Mouse (Mus musculus) layer of hippocampus, postnatal 10 days (tissue): ENCODE data around the gene Psg20. TPM values are rescaled to one million over a fixed set of nuclear protein-coding genes. Genes with fewer than 3 reads are reported as not detected.
"Not testable (repeated sequence)": the region's sequence is repeated elsewhere in the genome, so short reads cannot be mapped to it uniquely, and the experiment has no call there.

Experiments
- DNase-seq, 2 experiments: peaks; one replicate each; pipeline ENCODE4 v3.0.0; 2021; ENCODE audit warnings: low spot score in 2 of 2
- long read RNA-seq: library from polyadenylated mRNA; stranded (forward); transcript quantifications from one replicate; pipeline ENCODE4 v2.0.0, GENCODE M21; 2023
- total RNA-seq, 2 experiments: library from RNA; stranded (reverse); gene quantifications; 2 replicates each; pipeline ENCODE4 v1.2.3; 2021

Gene Psg20
- not detected for total RNA-seq
- long read RNA-seq: 0 reads

DNA sequence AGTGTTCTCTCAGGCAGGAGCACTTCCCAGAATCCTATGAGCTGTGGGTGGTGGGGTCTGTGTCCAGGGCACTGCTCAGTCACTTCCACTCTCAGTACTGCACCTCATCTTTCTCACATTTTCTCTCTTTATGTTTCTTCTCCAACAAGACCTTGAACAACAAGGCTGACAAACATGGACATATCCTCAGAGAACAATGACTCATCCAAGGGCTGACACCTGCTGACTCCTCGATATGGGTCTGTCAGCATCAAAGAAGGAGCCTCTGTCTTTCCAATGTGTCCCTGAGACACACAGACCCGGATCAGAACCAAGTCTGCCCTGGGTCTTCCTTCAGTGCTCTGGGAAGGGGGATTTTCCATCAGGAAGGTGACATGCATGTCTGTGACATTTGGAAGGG lies at the start of gene Psg20:
Gene Psg20, minus strand, starts transcription at position 101 of the 400 bp plus-strand sequence.
- no peak for DNase-seq

GRCm38 (mm10) chr7:18734451-18734850 lies 48.5 kb upstream of the Psg20 start:
- DNase-seq: no peak

DNA sequence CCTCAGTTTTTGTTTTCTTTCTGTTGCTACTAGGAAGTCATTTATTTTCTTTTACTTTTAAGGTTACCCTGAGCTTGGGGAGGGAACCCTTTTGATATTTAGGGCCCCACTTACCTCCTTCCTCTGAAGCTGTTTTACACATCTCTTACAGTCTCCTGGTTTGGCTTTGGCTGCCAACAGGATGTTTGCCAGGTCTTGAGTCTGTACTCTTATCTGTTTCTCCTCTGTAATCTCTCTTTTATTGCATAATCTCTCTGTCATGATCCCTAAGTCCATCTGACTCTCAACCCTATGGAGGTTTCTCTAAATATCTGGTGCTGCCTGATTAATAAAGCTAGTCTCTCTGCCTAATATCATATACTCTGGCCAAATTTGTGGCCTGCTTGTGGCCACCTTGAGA lies 47.1 kb upstream of the Psg20 start:
- no peak for DNase-seq

DNA sequence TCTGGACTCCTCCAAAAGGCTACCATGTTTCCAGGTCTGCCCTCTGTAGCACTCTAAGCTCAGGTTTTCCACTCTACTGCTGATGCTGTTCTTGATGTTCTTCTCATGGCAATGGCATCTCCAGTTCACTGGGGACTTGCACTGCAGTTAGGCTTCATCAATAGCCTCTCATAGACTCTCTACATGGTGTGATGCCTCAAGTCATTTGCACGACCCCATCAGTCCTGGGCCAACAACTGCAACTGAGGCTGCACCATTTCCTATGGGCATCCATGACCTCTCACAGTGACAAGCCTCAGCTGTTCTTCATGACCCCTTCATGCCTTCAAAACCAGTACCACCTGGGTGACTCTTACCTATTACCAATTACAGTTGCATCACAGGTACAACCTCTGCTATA lies 42.4 kb upstream of the Psg20 start:
- no peak for DNase-seq

GRCm38 (mm10) chr7:18725931-18726330 lies 39.9 kb upstream of the Psg20 start:
- DNase-seq: not testable (repeated sequence)

GRCm38 (mm10) chr7:18724001-18724400 lies 38.0 kb upstream of the Psg20 start:
- no peak for DNase-seq

DNA sequence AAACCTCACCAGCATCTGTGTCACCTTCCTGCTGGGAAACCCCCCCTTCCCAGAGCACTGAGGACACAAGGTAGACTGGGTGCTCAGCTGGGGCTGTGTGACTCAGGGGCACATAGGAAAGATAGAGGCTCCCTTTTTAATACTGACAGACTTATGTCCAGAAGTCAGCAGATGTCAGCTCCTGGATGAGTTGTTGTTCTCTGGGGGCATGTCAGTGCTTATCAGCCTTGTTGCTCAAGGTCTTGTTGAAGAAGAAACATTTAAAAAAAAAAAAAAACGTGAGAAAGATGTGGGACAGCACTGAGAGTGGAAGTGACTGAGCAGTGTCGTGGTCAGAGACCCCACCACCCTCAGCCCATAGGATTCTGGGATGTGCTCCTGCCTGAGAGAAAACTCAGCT lies 31.8 kb upstream of the Psg20 start, which contains the start of gene Psg22:
Gene Psg22, plus strand, starts transcription at position 301 of the 400 bp plus-strand sequence.
- DNase-seq: no peak

DNA sequence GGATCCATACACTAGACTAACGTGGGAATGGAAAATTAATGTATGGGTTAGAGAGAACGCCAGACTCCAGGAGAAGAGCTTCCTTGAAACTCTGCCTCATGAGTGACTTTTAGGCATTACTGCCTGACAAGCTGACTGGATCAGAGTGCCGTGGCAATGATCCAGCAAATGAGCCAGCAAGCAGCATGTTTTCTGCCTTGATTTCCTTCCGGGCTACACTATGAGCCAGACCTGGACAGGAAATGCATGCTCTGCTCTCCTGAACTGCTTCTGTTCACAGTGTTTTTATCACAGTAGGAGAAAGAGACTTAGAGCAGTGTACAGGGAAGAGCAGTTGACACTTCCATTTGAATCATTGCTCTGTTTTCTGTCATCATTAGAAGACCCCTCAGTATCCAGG lies 29.6 kb upstream of the Psg20 start:
- DNase-seq: no peak

DNA sequence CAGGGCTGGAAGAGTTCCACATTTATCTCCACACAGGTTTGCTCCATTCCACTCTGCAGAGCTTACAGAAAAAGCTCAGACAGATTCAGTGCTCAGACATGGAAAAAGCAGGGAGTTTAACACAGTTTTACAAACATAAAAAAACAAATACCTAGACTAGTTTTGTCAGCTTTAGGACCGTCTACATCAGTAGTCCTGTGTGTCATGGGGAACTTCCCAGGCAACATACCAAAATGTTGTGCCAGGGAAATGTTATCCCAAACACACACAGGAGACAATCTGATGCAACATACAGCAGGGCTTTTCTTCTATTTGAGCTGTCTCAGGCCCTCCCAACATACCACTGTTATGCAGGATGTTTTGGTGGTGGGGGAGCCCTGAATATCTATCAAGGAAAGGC lies 24.9 kb upstream of the Psg20 start:
- DNase-seq: no peak

DNA sequence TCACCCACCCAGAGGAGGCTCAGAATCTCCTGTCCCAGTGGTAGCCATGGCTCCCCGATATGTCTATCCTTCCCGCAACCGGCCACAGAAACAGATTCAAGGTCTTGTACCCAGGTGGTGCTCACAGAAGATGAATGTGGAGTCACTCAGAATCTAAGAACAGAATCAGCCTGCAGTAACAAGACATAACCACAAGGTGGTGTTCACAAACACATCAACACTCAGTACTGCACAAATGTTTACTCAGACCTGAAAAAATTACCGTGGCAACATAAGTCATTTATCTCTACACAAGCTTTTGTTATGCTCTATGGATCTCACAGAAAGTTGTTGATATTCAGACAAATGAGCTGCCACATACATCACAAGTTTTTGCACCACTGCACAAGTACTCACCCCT lies 24.3 kb upstream of the Psg20 start:
- DNase-seq: not testable (repeated sequence)

- DNase-seq: no peak
Measured at GRCm38 (mm10) chr7:18685586-18685985, 399 bp downstream of the Psg20 start.

GRCm38 (mm10) chr7:18679772-18680171 lies 6.2 kb downstream of the Psg20 start:
- DNase-seq: peak; percentile 26 to 42

DNA sequence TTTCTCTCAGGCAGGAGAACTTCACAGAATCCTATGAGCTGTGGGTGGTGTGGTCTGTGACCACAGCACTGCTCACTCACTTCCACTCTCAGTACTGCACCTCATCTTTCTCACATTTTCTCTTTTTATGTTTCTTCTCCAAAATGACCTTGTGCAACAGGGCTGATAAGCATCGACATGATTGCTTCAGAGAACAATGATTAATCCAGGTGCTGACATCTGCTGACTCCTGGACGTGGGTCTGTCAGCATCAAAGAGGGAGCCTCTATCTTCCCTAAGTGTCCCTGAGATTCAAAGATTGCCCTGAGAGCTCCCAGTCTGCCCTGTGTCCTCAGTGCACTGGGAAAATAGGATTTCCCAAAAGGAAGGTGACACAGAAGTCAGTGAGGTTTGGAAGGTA lies 29.4 kb downstream of the Psg20 start, which contains the start of gene Psg21:
Gene Psg21, minus strand, starts transcription at position 101 of the 400 bp plus-strand sequence.
- not testable (repeated sequence) for DNase-seq

DNA sequence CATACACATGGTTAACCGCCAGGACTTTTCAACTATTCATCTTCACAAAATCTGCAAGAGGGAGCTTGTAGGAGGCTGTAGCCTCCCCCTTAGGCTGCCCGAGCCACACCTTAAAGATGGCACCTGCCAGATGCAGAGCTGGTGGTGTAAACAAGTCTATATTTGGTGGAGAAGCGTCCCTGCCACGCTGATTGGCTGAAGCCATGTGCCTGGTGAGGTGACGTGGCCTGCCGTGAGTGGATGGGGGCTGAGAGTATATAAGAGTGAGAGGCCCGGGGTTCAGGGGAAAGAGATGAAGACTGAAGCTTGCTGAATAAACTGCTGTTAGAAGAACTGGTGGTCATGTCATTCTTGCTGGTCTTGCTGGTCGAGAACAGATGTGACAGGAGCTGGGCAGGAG lies 59.1 kb downstream of the Psg20 start:
- DNase-seq: not testable (repeated sequence)

Other genes starting within 250 kb of the Psg20 start
- not detected for gene Psg26, start 202.0 kb downstream of the Psg20 start, total RNA-seq
- not detected for gene Psg25, start 153.9 kb downstream of the Psg20 start, total RNA-seq
- not detected for gene Psg27, start 118.9 kb downstream of the Psg20 start, total RNA-seq
- gene Psg23, start 69.7 kb downstream of the Psg20 start, total RNA-seq: not detected
- not detected for gene Psg21, start 29.5 kb downstream of the Psg20 start, total RNA-seq
- gene Psg22, start 31.9 kb upstream of the Psg20 start, total RNA-seq: not detected
- gene Psg19, start 112.3 kb upstream of the Psg20 start, total RNA-seq: not detected
- gene Psg17, start 135.4 kb upstream of the Psg20 start, total RNA-seq: not detected
- gene Mill2, start 153.8 kb upstream of the Psg20 start, total RNA-seq: 1 to 10 TPM; 1.5 to 2.2 TPM
- gene Pglyrp1, start 185.1 kb upstream of the Psg20 start, total RNA-seq: 10 to 100 TPM; 22.0 to 27.9 TPM
- gene Ccdc61, start 224.2 kb upstream of the Psg20 start, total RNA-seq: 10 to 100 TPM; 11.9 to 14.4 TPM
- gene Nova2, start 239.7 kb upstream of the Psg20 start, total RNA-seq: 100 to 1,000 TPM; 106 to 112 TPM